Mouse (Mus musculus): ENCODE measurements around the gene Gm21860.
"Not testable (repeated sequence)": the region's sequence is repeated elsewhere in the genome, so short reads cannot be mapped to it uniquely, and the experiment has no call there.

The Gm21860 gene

GRCm38 (mm10) chrY:90718583-90719402, 35.8 kb downstream of the Gm21860 start:
- in situ Hi-C loops (cut with MboI; ENCODE audit: low pct_unique_long_range_greater_than_20kb in 1 of 2, low sequenced_read_pairs in 2 of 2, unreplicated experiment in 1 of 2) = not testable (repeated sequence)

- in situ Hi-C loops (cut with MboI; ENCODE audit: low pct_unique_long_range_greater_than_20kb in 1 of 2, low sequenced_read_pairs in 2 of 2, unreplicated experiment in 1 of 2) = not testable (repeated sequence)
Observed at GRCm38 (mm10) chrY:90718021-90718420, 36.6 kb downstream of the Gm21860 start.

GRCm38 (mm10) chrY:90717496-90717895, 37.1 kb downstream of the Gm21860 start:
- in situ Hi-C loops (cut with MboI; ENCODE audit: low pct_unique_long_range_greater_than_20kb in 1 of 2, low sequenced_read_pairs in 2 of 2, unreplicated experiment in 1 of 2) = not testable (repeated sequence)

Data from mouse embryonic stem cell (cell line).